Mouse (Mus musculus): Measurements from ENCODE around the gene Nxpe2. TPM values are rescaled to one million over a fixed set of nuclear protein-coding genes. Genes with fewer than 3 reads are reported as not detected.

Gene Nxpe2
- under 1 TPM; 0.60 to 0.96 TPM for total RNA-seq (2021)
- long read RNA-seq, partial matches to known transcripts, result 0 of 1 reads
- long read RNA-seq, other reads (novel, unspliced or antisense), result 1 of 1 reads

GRCm38 (mm10) chr9:48353148-48353698 is at the start of gene Nxpe2:
Gene Nxpe2, minus strand, starts transcription at chr9:48353454.
- no peak for DNase-seq (ENCODE audit: low spot score in 2 of 2)

GRCm38 (mm10) chr9:48389983-48390382 is 36.7 kb upstream of the Nxpe2 start:
- no peak for DNase-seq (ENCODE audit: low spot score in 2 of 2)

- DNase-seq (ENCODE audit: low spot score in 2 of 2), result no peak
Measured at GRCm38 (mm10) chr9:48388451-48388850, 35.2 kb upstream of the Nxpe2 start.

- no peak for DNase-seq (ENCODE audit: low spot score in 2 of 2)
Measured at GRCm38 (mm10) chr9:48374357-48374756, 21.1 kb upstream of the Nxpe2 start.

GRCm38 (mm10) chr9:48373232-48373878 is 20.1 kb upstream of the Nxpe2 start:
- DNase-seq (ENCODE audit: low spot score in 2 of 2), result no peak

DNA sequence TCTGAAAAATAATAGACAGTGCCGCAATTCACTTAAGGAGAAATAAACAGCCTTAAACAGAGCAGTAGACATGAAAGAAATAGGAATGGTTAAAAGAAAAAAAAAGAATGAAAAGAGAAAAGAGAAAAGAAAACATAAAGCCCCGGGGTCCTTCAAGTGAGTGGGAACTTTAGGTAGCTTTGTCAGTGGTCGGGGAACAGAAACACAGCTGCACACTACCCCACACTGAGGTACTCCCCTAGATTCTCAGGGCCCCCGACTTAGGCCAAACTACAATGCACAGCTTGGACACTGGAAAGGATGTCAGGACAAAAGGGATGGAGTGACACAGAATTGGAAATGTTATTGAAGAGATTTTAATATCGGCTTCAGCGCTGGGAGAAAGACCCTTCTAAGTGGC is 9.5 kb upstream of the Nxpe2 start:
- no peak for DNase-seq (ENCODE audit: low spot score in 2 of 2)

- DNase-seq (ENCODE audit: low spot score in 2 of 2), result no peak
Measured at GRCm38 (mm10) chr9:48361815-48362631, 8.8 kb upstream of the Nxpe2 start.

GRCm38 (mm10) chr9:48360826-48361225 is 7.6 kb upstream of the Nxpe2 start:
- no peak for DNase-seq (ENCODE audit: low spot score in 2 of 2)

DNA sequence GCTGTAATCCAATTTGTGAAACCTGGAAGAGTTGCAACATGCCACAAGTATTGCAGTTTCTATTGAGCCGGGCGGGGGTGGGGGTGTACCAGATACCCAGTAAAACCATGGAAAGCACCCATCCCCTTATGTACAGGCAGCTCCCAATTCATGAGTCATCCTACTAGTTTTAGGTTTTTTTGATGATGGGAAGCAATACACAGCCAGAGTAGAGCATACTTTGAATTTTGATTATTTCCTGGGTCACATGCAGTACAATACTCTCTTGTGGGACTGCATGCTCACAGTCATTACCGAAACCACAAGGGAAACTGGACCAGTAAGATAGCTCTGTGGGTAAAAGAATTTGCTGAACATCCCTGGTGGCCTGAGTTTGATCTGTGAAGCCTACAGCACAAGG is 3.8 kb upstream of the Nxpe2 start:
- no peak for DNase-seq (ENCODE audit: low spot score in 2 of 2)

GRCm38 (mm10) chr9:48354793-48355192 is 1.5 kb upstream of the Nxpe2 start:
- peak; percentile 79 for DNase-seq (ENCODE audit: low spot score in 2 of 2)

GRCm38 (mm10) chr9:48354122-48354521 is 868 bp upstream of the Nxpe2 start:
- no peak for DNase-seq (ENCODE audit: low spot score in 2 of 2)

DNA sequence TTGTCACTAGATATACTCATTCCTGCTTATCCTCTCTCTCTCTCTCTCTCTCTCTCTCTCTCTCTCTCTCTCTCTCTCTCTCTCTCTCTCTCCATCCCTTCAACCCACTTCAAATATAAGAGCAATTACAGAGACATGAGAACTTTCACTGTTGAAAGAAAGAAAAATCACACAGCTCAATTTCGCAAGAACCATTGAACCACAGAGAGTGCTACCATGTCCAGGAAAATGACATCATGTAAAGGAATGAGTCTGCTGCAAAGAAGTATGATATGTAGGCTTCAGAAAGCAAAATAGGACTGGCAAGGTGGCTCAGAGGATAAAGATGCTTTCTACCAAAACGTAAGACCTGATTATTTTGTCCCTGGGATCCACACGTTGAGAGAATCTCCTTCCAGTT is 7.4 kb downstream of the Nxpe2 start:
- DNase-seq (ENCODE audit: low spot score in 2 of 2), result no peak

DNA sequence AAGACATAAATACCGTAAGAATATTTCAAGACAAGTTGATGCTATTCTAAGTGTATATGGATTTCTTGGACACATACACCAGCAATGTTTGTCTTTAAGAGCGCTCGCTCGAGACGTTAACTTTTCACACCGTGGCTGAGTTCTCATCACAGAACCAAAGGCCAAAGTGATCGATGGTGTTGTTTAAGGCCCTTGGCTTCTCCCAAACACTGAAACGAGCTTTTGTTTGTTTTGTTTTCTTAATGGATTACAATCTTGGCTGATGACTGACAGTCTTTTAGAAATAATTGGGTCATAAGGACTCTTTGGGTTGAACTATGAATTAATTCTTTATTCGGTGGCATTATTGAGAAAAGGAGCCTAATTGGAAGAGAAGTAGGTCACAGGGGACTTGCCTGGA is 7.8 kb downstream of the Nxpe2 start:
- DNase-seq (ENCODE audit: low spot score in 2 of 2), result no peak

DNA sequence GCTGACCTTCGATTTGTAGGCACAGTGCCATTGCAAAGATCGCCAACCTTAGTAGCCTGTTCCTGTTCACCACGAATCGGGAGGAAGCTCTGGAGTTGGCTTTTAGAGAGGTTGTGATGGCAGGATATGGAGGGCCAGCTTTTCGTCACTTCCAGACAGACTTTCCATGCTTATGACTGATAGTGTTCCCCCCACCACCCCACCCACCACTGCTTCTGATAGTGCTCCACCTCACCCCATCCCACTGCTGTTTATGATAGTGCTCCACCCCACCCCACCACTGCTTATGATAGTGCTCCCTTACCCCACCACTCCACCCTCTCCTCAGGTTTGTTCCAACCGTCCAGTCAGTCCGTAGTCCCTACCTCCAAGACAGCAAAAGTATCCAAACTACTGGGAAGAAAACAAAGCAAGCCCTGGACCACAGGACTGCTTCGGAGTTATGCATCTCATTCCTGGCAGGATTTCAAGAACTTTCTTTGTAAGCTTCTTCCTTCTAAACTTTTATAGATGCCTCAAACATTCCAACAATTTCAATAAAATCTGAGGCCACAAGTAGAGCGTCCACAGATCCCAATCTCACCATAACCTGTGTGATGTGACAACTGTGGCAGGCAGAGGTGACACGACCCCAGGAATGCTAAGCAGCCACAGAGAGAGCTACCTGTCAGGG is 12.4 kb downstream of the Nxpe2 start:
- DNase-seq (ENCODE audit: low spot score in 2 of 2), result no peak

DNA sequence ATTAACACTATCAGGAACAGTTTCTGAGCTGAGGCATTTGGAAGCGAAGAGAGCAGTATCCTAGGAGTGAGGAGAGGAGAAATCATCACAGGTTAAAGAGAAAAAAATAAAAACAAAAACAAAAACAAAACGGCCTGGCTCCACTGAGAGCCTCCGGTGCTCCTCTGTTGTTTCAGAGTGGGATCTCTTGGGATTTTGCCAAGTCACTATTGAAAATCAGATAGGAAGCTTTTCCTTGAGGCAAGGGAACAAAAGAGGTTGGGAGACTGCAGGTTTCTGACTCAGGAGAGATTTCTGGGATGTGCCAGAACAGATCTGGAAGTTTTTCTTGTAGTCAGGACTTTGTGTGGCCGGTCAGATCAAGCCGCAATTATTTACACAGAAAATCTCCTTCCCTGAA is 13.7 kb downstream of the Nxpe2 start:
- DNase-seq (ENCODE audit: low spot score in 2 of 2), result no peak

DNA sequence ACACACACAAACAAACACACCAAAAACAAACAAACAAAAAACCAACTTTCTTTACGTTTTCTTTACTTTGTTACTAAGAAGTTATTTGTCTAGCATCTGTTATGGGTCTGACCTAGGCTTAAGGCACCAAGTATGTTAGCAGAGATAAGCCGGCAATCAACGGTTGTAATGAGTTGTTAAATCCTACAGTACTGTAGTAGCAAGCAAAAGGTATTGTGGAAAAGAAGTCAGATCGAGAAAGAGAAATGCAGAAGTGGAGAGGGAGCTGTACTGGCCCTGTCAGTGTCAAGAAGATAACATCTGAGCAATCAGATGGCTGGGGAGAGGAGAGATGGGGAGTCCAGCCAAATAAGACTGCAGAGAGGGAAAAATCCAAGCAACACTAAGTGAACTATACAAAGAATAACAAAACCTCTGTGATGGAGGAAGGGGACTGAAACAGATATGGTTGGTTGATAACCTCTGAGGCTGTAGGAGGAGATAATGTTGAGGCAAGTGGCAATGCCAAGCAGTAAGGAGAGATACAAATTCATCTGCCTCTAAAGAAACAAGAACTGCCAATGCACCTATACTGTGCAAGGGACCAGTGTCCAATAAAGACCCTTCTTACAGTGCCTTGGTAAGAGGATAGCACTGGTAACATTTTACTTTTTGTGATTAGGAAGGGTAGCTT is 14.3 kb downstream of the Nxpe2 start:
- no peak for DNase-seq (ENCODE audit: low spot score in 2 of 2)

DNA sequence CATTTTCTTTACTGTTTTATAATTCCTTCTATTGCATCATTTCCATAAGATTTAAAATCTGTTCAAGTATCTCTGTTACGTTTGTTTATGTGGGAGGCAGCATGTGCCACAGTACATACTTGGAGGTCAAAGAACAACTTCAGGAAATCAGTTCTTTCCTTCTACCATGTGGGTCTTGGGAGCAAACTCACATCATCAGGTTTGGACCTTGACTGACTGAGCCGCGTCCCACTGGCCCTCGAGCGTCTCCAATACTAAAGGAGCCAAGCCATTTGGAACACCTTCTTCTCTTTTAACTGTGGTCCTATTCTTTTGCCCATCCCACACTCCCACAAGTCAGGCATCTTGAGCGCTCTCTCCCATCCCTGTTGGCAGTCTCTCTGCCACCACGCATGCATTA is 23.7 kb downstream of the Nxpe2 start:
- no peak for DNase-seq (ENCODE audit: low spot score in 2 of 2)

DNA sequence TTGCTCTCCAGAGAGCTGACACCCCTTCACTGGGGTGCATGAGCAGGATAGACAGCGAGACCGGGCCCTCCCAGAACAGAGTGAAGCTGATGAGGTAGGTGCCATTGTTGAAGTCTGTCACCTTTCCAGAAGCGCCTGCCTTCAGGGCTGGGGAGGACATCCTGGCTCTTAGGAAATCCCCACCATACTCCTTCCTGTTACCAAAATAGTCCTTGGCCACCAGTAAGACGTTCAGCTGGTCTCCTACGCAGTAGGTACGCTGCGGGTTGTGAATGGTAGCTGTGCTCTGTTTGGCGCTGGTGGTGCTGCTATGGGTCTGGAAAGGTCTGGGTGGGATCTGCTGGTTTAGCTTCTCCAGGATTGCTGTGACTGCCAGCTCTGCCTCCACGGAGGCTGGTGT is 26.9 kb downstream of the Nxpe2 start:
- DNase-seq (ENCODE audit: low spot score in 2 of 2), result no peak

GRCm38 (mm10) chr9:48315825-48316224 is 37.4 kb downstream of the Nxpe2 start:
- DNase-seq (ENCODE audit: low spot score in 2 of 2), result no peak

DNA sequence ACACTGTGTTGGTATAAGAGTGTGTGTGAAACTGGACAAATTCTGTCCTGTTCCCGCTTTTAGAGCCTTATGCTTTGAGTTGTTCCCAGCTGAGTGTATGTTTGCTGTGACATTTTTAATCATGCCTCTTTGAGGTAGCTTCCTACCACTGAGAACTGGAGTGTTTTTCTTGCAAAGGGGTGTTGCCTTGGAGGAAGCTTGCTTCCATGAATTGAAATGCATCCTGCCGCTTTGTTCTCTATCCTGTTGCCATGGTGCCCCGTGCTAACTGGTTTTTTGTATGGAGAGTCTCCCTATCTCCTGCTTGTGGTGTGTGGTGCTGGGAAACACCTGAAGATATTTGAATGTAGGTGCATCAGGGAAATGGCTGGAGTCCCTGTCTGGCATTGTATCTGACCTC is 39.1 kb downstream of the Nxpe2 start:
- peak; percentile 13 to 29 for DNase-seq (ENCODE audit: low spot score in 2 of 2)

GRCm38 (mm10) chr9:48311241-48311640 is 42.0 kb downstream of the Nxpe2 start:
- DNase-seq (ENCODE audit: low spot score in 2 of 2), result no peak

Measured in layer of hippocampus, postnatal 10 days (tissue).